Mouse (Mus musculus): ENCODE measurements around the gene Stap2. TPM values are rescaled to one million over a fixed set of nuclear protein-coding genes. Genes with fewer than 3 reads are reported as not detected.

The Stap2 gene
- total and polyA plus RNA-seq, 2 experiments from 2014 or later, result 2.2 to 4.3 TPM

DNA sequence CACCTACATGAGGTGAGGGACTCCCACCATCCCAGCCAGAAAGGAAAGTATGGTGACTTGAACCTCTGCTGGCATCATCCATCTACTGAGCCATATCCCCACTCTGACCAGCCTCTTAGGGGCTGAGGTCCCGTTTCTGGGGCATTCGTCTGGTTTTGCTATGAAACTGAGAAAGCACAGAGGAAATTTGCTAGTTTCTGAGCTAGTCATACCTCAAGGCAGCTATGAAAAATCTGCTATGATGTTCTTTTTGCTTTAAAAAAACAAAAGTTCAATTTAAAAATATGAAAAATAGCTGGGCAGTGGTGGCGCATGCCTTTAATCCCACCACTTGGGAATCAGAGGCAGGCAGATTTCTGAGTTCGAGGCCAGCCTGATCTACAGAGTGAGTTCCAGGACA is 56.7 kb downstream of the Stap2 start:
- Histone ChIP-seq H3K27me3 (ENCODE audit: insufficient read depth, low read length) (no peaks in the 10 kb centered on the region), H3K36me3 (ENCODE audit: insufficient read depth) (no peaks in the 10 kb centered on the region), H3K27ac (ENCODE audit: low read depth, low read length) (no peak overlapping the region), H3K4me1 (ENCODE audit: insufficient read depth) (no peaks in the 10 kb centered on the region), H3K9ac (no peak overlapping the region), H3K4me3 (ENCODE audit: low read depth, low read length) (no peak overlapping the region), H3K4me2 (ENCODE audit: low read depth) (no peak overlapping the region), H3K9me3 (ENCODE audit: low read length) (no peaks in the 10 kb centered on the region)
- 87% methylated on average over 4 of the region's 4 CpGs for WGBS
- no peak for ATAC-seq
- no peak for TF ChIP-seq CTCF (IDR thresholded peaks at IDR 0.05; ENCODE audit: low read depth)
- DNase-seq, result no peak

Other genes starting within 250 kb of the Stap2 start
- 8.8 and 15.1 TPM in 2 replicates for gene Zfp119a, start 126.7 kb downstream of the Stap2 start, total RNA-seq (2014; rRNA removed)
- gene Zfp119a, start 126.7 kb downstream of the Stap2 start, polyA plus RNA-seq (2015; fragmentation: Nextera tagmentation; extraction: Ambion mirVana), result 4.6 and 6.9 TPM in 2 replicates
- gene Zfp959, start 113.5 kb downstream of the Stap2 start, total RNA-seq (2014; rRNA removed), result 11.5 and 14.9 TPM in 2 replicates
- gene Zfp959, start 113.5 kb downstream of the Stap2 start, polyA plus RNA-seq (2015; fragmentation: Nextera tagmentation; extraction: Ambion mirVana), result 6.2 and 8.4 TPM in 2 replicates
- 5.7 and 6.5 TPM in 2 replicates for gene Zfp119b, start 56.1 kb downstream of the Stap2 start, total RNA-seq (2014; rRNA removed)
- 5.4 and 6.0 TPM in 2 replicates for gene Zfp119b, start 56.1 kb downstream of the Stap2 start, polyA plus RNA-seq (2015; fragmentation: Nextera tagmentation; extraction: Ambion mirVana)
- 2.1 and 3.4 TPM in 2 replicates for gene Ebi3, start 52.9 kb downstream of the Stap2 start, total RNA-seq (2014; rRNA removed)
- gene Ebi3, start 52.9 kb downstream of the Stap2 start, polyA plus RNA-seq (2015; fragmentation: Nextera tagmentation; extraction: Ambion mirVana), result 6.4 and 7.7 TPM in 2 replicates
- gene Yju2, start 46.5 kb downstream of the Stap2 start, total RNA-seq (2014; rRNA removed), result 12.9 and 15.2 TPM in 2 replicates
- gene Yju2, start 46.5 kb downstream of the Stap2 start, polyA plus RNA-seq (2015; fragmentation: Nextera tagmentation; extraction: Ambion mirVana), result 12.9 and 15.2 TPM in 2 replicates
- 124 and 152 TPM in 2 replicates for gene Shd, start 35.1 kb downstream of the Stap2 start, total RNA-seq (2014; rRNA removed)
- gene Shd, start 35.1 kb downstream of the Stap2 start, polyA plus RNA-seq (2015; fragmentation: Nextera tagmentation; extraction: Ambion mirVana), result 106 and 116 TPM in 2 replicates
- gene Fsd1, start 19.1 kb downstream of the Stap2 start, total RNA-seq (2014; rRNA removed), result 106 and 113 TPM in 2 replicates
- gene Fsd1, start 19.1 kb downstream of the Stap2 start, polyA plus RNA-seq (2015; fragmentation: Nextera tagmentation; extraction: Ambion mirVana), result 162 and 169 TPM in 2 replicates
- gene Mpnd, start 127 bp upstream of the Stap2 start, total RNA-seq (2014; rRNA removed), result 155 and 159 TPM in 2 replicates
- gene Mpnd, start 127 bp upstream of the Stap2 start, polyA plus RNA-seq (2015; fragmentation: Nextera tagmentation; extraction: Ambion mirVana), result 99.0 and 110 TPM in 2 replicates
- 65.1 and 74.5 TPM in 2 replicates for gene Sh3gl1, start 31.1 kb upstream of the Stap2 start, total RNA-seq (2014; rRNA removed)
- gene Sh3gl1, start 31.1 kb upstream of the Stap2 start, polyA plus RNA-seq (2015; fragmentation: Nextera tagmentation; extraction: Ambion mirVana), result 93.2 and 99.0 TPM in 2 replicates
- gene Chaf1a, start 34.9 kb upstream of the Stap2 start, total RNA-seq (2014; rRNA removed), result 4.7 and 5.9 TPM in 2 replicates
- gene Chaf1a, start 34.9 kb upstream of the Stap2 start, polyA plus RNA-seq (2015; fragmentation: Nextera tagmentation; extraction: Ambion mirVana), result 4.5 and 4.6 TPM in 2 replicates
- gene Ubxn6, start 69.4 kb upstream of the Stap2 start, total RNA-seq (2014; rRNA removed), result 90.3 and 109 TPM in 2 replicates
- gene Ubxn6, start 69.4 kb upstream of the Stap2 start, polyA plus RNA-seq (2015; fragmentation: Nextera tagmentation; extraction: Ambion mirVana), result 88.1 and 88.6 TPM in 2 replicates
- 79.9 and 96.4 TPM in 2 replicates for gene Hdgfl2, start 74.0 kb upstream of the Stap2 start, total RNA-seq (2014; rRNA removed)
- 99.9 and 114 TPM in 2 replicates for gene Hdgfl2, start 74.0 kb upstream of the Stap2 start, polyA plus RNA-seq (2015; fragmentation: Nextera tagmentation; extraction: Ambion mirVana)
- 0.08 and 0.52 TPM in 2 replicates for gene Plin4, start 104.2 kb upstream of the Stap2 start, total RNA-seq (2014; rRNA removed)
- 0.02 TPM in 1 of 2 replicates, not detected in the other for gene Plin4, start 104.2 kb upstream of the Stap2 start, polyA plus RNA-seq (2015; fragmentation: Nextera tagmentation; extraction: Ambion mirVana)
- 2.7 and 3.2 TPM in 2 replicates for gene Plin5, start 112.0 kb upstream of the Stap2 start, total RNA-seq (2014; rRNA removed)
- gene Plin5, start 112.0 kb upstream of the Stap2 start, polyA plus RNA-seq (2015; fragmentation: Nextera tagmentation; extraction: Ambion mirVana), result 2.4 and 3.9 TPM in 2 replicates
- not detected in 2 replicates for gene Lrg1, start 116.4 kb upstream of the Stap2 start, total RNA-seq (2014; rRNA removed)
- gene Lrg1, start 116.4 kb upstream of the Stap2 start, polyA plus RNA-seq (2015; fragmentation: Nextera tagmentation; extraction: Ambion mirVana), result 0.33 and 0.46 TPM in 2 replicates
- gene Sema6b, start 134.8 kb upstream of the Stap2 start, total RNA-seq (2014; rRNA removed), result 71.0 and 76.4 TPM in 2 replicates
- gene Sema6b, start 134.8 kb upstream of the Stap2 start, polyA plus RNA-seq (2015; fragmentation: Nextera tagmentation; extraction: Ambion mirVana), result 15.6 and 18.1 TPM in 2 replicates
- gene Tnfaip8l1, start 156.9 kb upstream of the Stap2 start, total RNA-seq (2014; rRNA removed), result 11.0 and 12.8 TPM in 2 replicates
- gene Tnfaip8l1, start 156.9 kb upstream of the Stap2 start, polyA plus RNA-seq (2015; fragmentation: Nextera tagmentation; extraction: Ambion mirVana), result 8.6 TPM in 2 replicates
- 52.3 and 65.1 TPM in 2 replicates for gene Mydgf, start 178.3 kb upstream of the Stap2 start, total RNA-seq (2014; rRNA removed)
- 65.7 and 75.0 TPM in 2 replicates for gene Mydgf, start 178.3 kb upstream of the Stap2 start, polyA plus RNA-seq (2015; fragmentation: Nextera tagmentation; extraction: Ambion mirVana)
- 16.2 and 21.9 TPM in 2 replicates for gene Dpp9, start 213.3 kb upstream of the Stap2 start, total RNA-seq (2014; rRNA removed)
- gene Dpp9, start 213.3 kb upstream of the Stap2 start, polyA plus RNA-seq (2015; fragmentation: Nextera tagmentation; extraction: Ambion mirVana), result 16.1 and 19.5 TPM in 2 replicates